Mouse (Mus musculus) layer of hippocampus, postnatal 14 days (tissue): ENCODE measurements around the gene Vax1. TPM values are rescaled to one million over a fixed set of nuclear protein-coding genes. Genes with fewer than 3 reads are reported as not detected.

Experiments
- DNase-seq, 2 experiments: peaks; one replicate each; pipeline ENCODE4 v3.0.0; 2021 to 2022; ENCODE audit warnings: low spot score in 2 of 2, mixed read lengths in 1 of 2
- long read RNA-seq, 2 experiments: library from polyadenylated mRNA; stranded (forward); transcript quantifications; one replicate each; pipeline ENCODE4 v2.0.0; 2021
- total RNA-seq, 2 experiments: library from RNA; stranded (reverse); gene quantifications; 2 replicates each; pipeline ENCODE4 v1.2.3; 2021

The Vax1 gene
- total RNA-seq, result 1 to 10 TPM; 1.2 to 2.4 TPM
- long read RNA-seq, experiment 1, result 0 reads
- long read RNA-seq, experiment 2, partial matches to known transcripts, result 0 of 2 reads
- long read RNA-seq, experiment 2, other reads (novel, unspliced or antisense), result 0 of 2 reads

- no peak for DNase-seq
Measured at GRCm38 (mm10) chr19:59169936-59170765, at the start of gene Vax1. Vax1 (minus strand) TSS chr19:59170056.

- no peak for DNase-seq
Measured at GRCm38 (mm10) chr19:59218991-59219390, 49.1 kb upstream of the Vax1 start, which contains the start of gene Kcnk18. Kcnk18 (plus strand) TSS chr19:59219214.

GRCm38 (mm10) chr19:59216891-59217290 is 47.0 kb upstream of the Vax1 start:
- no peak for DNase-seq

- no peak for DNase-seq
Measured at GRCm38 (mm10) chr19:59208986-59209385, 39.1 kb upstream of the Vax1 start.

- peak; percentile 77 to 86 for DNase-seq
Measured at GRCm38 (mm10) chr19:59208475-59208874, 38.6 kb upstream of the Vax1 start.

GRCm38 (mm10) chr19:59198161-59198560 is 28.3 kb upstream of the Vax1 start:
- no peak for DNase-seq

GRCm38 (mm10) chr19:59196111-59196666 is 26.3 kb upstream of the Vax1 start:
- peak; percentile 47 to 48 for DNase-seq

- no peak for DNase-seq
Measured at GRCm38 (mm10) chr19:59195181-59195770, 25.4 kb upstream of the Vax1 start.

- DNase-seq, result no peak
Measured at GRCm38 (mm10) chr19:59193986-59194820, 24.3 kb upstream of the Vax1 start.

GRCm38 (mm10) chr19:59193456-59193855 is 23.6 kb upstream of the Vax1 start:
- no peak for DNase-seq

GRCm38 (mm10) chr19:59192491-59192890 is 22.6 kb upstream of the Vax1 start:
- DNase-seq, result no peak

GRCm38 (mm10) chr19:59191123-59191505 is 21.3 kb upstream of the Vax1 start:
- DNase-seq, result no peak

- DNase-seq, result no peak
Measured at GRCm38 (mm10) chr19:59190431-59191122, 20.7 kb upstream of the Vax1 start.

GRCm38 (mm10) chr19:59188981-59189380 is 19.1 kb upstream of the Vax1 start:
- DNase-seq, result no peak

GRCm38 (mm10) chr19:59184000-59184399 is 14.1 kb upstream of the Vax1 start:
- no peak for DNase-seq

- no peak for DNase-seq
Measured at GRCm38 (mm10) chr19:59173341-59174015, 3.6 kb upstream of the Vax1 start.

- DNase-seq, result no peak
Measured at GRCm38 (mm10) chr19:59172781-59173180, 2.9 kb upstream of the Vax1 start.

GRCm38 (mm10) chr19:59171871-59172245 is 2.0 kb upstream of the Vax1 start:
- no peak for DNase-seq

GRCm38 (mm10) chr19:59171151-59171870 is 1.5 kb upstream of the Vax1 start:
- no peak for DNase-seq
